Mouse (Mus musculus) left cerebral cortex, adult 9 months (tissue): ENCODE results near the gene Gm21874.
"Not testable (repeated sequence)": the region's sequence is repeated elsewhere in the genome, so short reads cannot be mapped to it uniquely, and the experiment has no call there.

ENCODE experiments used
- DNase-seq, 2 experiments: peaks; one replicate each; pipeline ENCODE4 v3.0.0; 2022; ENCODE audit warnings: low spot score in 2 of 2

The Gm21874 gene

GRCm38 (mm10) chrY:9416048-9416447 lies at the start of gene Gm21874:
TSS of gene Gm21874 (minus strand) at chrY:9416148.
- not testable (repeated sequence) for DNase-seq
